Mouse (Mus musculus) liver, embryonic 13.5 days (tissue): Measurements from ENCODE around the gene Bckdha. TPM values are rescaled to one million over a fixed set of nuclear protein-coding genes. Genes with fewer than 3 reads are reported as not detected.

Source experiments
- ATAC-seq: fragments of 200-750 bp; cut with Nextera tagmentation; 2 replicates; pipeline ENCODE4 v1.8.0; 2017; ENCODE audit warnings: low read depth, mild to moderate bottlenecking, moderate number of reproducible peaks, moderate library complexity
- DNase-seq: peaks from one replicate; pipeline ENCODE4 v3.0.0; 2022
- H3K27ac ChIP-seq: fragments of 300-500 bp; sonication (generic); 2 replicates; pipeline ENCODE4 v1.5.1; 2015; ENCODE audit warnings: moderate library complexity, mild to moderate bottlenecking, inconsistent platforms
- H3K27me3 ChIP-seq: fragments of 300-500 bp; sonication (generic); 2 replicates; pipeline ENCODE4 v1.6.1; 2015; ENCODE audit warnings: mild to moderate bottlenecking, inconsistent platforms
- H3K36me3 ChIP-seq: fragments of 300-500 bp; sonication (generic); 2 replicates; pipeline ENCODE4 v1.6.1; 2015; ENCODE audit warnings: mild to moderate bottlenecking, inconsistent platforms
- H3K4me1 ChIP-seq: fragments of 300-500 bp; sonication (generic); replicated peaks from 2 replicates; pipeline ENCODE4 v1.6.1; 2015; ENCODE audit warnings: inconsistent platforms
- H3K4me2 ChIP-seq: fragments of 300-500 bp; sonication (generic); 2 replicates; pipeline ENCODE4 v1.6.1; 2015; ENCODE audit warnings: inconsistent platforms, mild to moderate bottlenecking, moderate library complexity
- H3K4me3 ChIP-seq: fragments of 300-500 bp; sonication (generic); replicated peaks from 2 replicates; pipeline ENCODE4 v1.5.1; 2015; ENCODE audit warnings: mild to moderate bottlenecking, inconsistent platforms
- H3K9ac ChIP-seq: fragments of 300-500 bp; sonication (generic); 2 replicates; pipeline ENCODE4 v1.6.1; 2015; ENCODE audit warnings: mild to moderate bottlenecking, inconsistent platforms
- H3K9me3 ChIP-seq: fragments of 300-500 bp; sonication (generic); replicated peaks from 2 replicates; pipeline ENCODE4 v1.6.1; 2016; ENCODE audit warnings: inconsistent platforms
- WGBS: fragments of 180-500 bp; shearing (Covaris S2); methylation state at CpG from one replicate; pipeline ENCODE4 v1.1.7; 2015; ENCODE audit not compliant: insufficient replicate concordance; 5-methylcytosine and 5-hydroxymethylcytosine counted together
- polyA plus RNA-seq: library from polyadenylated mRNA; unstranded; fragments of >200 nt; fragmentation: Nextera tagmentation; extraction: Ambion mirVana; gene quantifications from 2 replicates; pipeline ENCODE4 v1.2.1, GENCODE M21; 2015

The Bckdha gene
- polyA plus RNA-seq, 1 experiment from 2014 or later: 20.0 TPM

DNA sequence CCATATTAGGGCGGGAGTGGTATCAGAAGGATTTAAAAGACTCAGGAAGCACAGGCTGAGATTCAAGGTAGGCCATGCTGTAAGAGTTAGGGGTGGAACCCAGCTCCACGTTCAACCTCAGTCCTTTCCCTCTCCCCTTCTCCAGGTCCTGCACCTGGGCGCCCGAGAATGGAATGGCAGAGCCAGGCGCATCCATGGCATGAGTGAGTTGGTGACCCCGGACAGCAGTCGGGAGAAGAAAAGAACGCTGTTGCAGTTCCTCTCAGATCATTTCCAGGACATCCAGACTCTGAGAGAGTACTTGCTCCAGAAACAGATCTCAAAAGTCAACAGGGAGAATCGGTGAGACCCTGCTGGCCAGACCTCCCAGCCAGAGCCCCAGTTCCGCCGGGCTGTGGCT is 38.0 kb downstream of the Bckdha start:
- DNase-seq: no peak
- H3K4me1 ChIP-seq: peaks cover 23% of the 10 kb centered on the region
- no peak overlapping the region for H3K4me2 ChIP-seq
- peaks cover 16% of the 10 kb centered on the region; the same call in 1 of the 2 replicates for H3K36me3 ChIP-seq
- H3K9me3 ChIP-seq: no peaks in the 10 kb centered on the region
- H3K27me3 ChIP-seq: no peaks in the 10 kb centered on the region
- no peak overlapping the region for H3K4me3 ChIP-seq
- 76% methylated on average over 11 of the region's 11 CpGs for WGBS
- H3K9ac ChIP-seq: no peak overlapping the region
- H3K27ac ChIP-seq: no peak overlapping the region
- no peak for ATAC-seq

DNA sequence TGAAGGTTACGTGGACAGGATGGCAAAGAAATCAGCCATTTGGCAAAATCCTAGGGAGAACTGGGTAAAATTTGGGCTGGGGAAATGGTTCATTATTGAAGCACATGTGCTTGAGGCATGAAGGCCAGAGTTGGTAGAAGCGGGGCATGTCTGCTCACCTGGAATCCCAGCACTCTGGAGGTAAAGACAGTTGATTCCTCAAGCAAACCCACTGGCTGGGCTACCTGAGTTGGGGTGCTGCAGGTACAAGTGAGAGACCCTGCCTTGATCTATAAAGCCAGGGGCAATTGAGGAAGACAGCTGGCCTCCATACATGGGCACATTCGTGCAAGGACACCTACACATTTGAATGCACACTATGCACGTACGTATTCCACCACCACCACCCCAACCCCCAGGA is 38.7 kb downstream of the Bckdha start:
- no peak for ATAC-seq
- Histone ChIP-seq H3K4me3 (peak overlapping the region; percentile 67), H3K4me2 (peak overlapping the region; percentile 73), H3K27me3 (no peaks in the 10 kb centered on the region), H3K9ac (no peak overlapping the region; the same call in 1 of the 2 replicates), H3K27ac (no peak overlapping the region), H3K36me3 (peaks cover 16% of the 10 kb centered on the region; the same call in 1 of the 2 replicates), H3K9me3 (no peaks in the 10 kb centered on the region), H3K4me1 (peaks cover 24% of the 10 kb centered on the region)
- 80% methylated on average over 5 of the region's 5 CpGs for WGBS
- no peak for DNase-seq

DNA sequence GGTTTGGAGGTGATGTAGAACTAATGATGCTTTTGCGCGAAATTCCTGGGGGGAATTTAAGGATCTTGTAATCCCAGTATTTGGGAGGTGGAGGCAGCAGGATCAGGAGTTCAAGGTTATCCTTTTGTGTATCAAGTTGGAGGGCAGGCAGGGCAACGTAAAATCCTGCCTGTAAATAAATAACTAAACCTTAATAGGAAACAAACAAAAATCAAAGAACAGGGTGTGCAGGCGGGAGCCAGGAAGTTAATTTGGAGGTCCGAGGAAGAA is 39.1 kb downstream of the Bckdha start:
- Histone ChIP-seq H3K4me3 (peak overlapping the region; percentile 67), H3K9ac (peak overlapping the region; percentile 59), H3K27ac (no peak overlapping the region), H3K36me3 (peaks cover 14% of the 10 kb centered on the region; the same call in 1 of the 2 replicates), H3K9me3 (no peaks in the 10 kb centered on the region), H3K4me1 (peaks cover 24% of the 10 kb centered on the region), H3K4me2 (peak overlapping the region; percentile 73), H3K27me3 (no peaks in the 10 kb centered on the region)
- ATAC-seq (no peak), DNase-seq (no peak)
- WGBS: 19% methylated on average over 5 of the region's 5 CpGs

DNA sequence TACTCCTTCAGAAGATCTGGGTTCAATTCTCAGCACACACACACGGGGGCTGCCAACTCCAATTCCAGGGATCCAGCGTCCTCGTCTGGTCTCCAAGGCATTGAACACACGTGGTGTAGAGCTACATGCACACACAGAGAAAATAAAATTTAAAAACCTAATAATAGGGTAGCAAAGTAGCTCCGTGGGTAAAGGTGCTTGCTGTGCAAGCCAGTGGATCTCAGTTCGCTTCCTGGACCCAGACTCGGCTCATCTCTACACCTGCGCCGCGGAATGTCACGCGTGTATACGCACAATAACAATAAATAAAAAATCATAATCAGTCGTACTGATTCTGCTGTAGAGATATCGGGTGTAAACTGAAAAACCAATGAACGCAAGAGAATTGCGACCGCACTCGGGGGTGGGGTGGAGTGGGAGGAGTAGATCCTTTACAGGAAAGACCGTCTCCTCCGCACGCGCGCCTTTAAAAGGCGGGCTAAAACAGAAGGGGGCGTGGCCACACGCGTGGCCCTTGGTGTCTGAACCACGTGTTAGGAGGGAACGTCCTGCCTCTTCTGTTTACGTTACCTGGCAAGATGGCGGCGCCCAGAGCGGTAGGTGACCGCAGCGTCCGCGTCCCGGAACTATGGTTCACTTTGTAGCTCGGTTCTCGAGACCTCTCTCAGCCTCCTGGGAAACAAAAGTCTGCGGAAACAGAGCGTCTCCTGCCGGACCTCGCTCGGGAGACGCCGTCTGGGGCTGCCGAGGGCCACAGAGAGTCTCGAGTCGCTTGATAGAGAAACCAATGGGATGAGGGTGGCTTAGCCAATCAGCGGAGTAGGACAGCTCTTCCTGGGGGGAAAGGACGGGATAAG is 39.7 kb downstream of the Bckdha start, which contains the start of gene Dmac2:
TSS of gene Dmac2 (plus strand) at position 550 of the 857 bp plus-strand sequence.
- Histone ChIP-seq H3K27ac (no peak within 1 kb of the TSS), H3K4me3 (peak within 1 kb of the TSS; percentile 67), H3K36me3 (peaks cover 13% of the 10 kb centered on the region; the same call in 1 of the 2 replicates), H3K4me2 (peak within 1 kb of the TSS; percentile 73), H3K9ac (peak within 1 kb of the TSS; percentile 59), H3K27me3 (no peaks in the 10 kb centered on the region), H3K9me3 (no peaks in the 10 kb centered on the region), H3K4me1 (peaks cover 24% of the 10 kb centered on the region)
- ATAC-seq (peak; percentile 90), DNase-seq (peak; percentile 87)
- WGBS: 1% methylated on average over 53 of the region's 53 CpGs

DNA sequence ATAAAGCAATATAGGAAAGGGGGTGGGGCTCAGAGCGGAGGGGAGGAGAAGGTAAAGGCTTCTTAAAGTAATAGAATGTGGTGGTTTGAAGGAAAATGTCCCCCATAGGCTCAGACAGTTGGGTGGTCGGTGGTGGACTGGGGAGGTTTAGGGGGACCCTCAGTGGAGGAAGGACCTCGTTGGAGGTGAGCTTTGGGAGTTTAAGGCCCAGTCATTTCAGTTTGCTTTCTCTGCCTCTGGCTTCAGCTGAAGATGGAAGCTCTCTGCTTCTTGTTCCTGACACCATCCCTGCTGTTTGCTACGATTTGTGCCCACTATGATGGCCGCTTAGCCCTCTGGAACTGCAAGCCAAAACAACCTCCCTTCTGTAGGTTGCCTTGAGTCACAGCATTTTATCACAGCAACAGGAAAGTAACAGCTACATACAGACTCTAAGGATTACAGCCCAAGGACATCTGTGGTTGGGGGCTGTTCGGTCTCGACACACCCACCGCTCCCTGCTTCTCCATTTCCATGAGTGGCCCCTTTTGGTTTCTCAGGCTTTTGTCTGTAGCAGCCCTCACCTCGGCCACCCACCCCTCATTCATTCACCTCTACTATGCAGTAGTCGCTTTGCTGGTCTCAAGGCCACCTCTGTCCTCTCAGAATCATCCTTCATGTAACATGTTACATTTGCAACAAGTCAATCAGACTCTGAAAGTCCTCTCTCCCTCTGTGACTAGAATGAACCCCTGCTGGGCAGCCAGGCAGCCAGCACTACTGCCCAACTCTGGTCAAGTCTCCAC is 41.2 kb downstream of the Bckdha start:
- Histone ChIP-seq H3K4me3 (no peak overlapping the region), H3K4me1 (peaks cover 24% of the 10 kb centered on the region), H3K27me3 (no peaks in the 10 kb centered on the region), H3K9ac (no peak overlapping the region), H3K36me3 (peaks cover 9% of the 10 kb centered on the region; the same call in 1 of the 2 replicates), H3K9me3 (no peaks in the 10 kb centered on the region), H3K27ac (no peak overlapping the region), H3K4me2 (no peak overlapping the region)
- no peak for ATAC-seq
- WGBS: 69% methylated on average over 10 of the region's 10 CpGs
- DNase-seq: no peak

DNA sequence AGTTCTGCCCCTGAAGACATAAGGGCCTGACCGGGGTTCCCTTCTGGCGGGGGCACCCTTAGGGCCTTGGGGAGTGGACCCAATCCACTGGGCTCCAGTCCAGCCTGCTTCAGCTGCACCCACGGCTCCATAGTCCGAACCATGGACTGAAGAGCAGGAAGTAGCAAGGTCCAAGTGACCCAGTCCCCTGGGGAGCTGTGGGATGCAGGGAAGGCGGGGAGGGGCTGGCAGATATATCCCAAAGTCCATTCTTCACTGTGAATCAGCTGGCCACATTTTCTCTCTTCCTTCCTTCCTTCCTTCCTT is 43.1 kb downstream of the Bckdha start, which contains the start of gene Erich4:
TSS of gene Erich4 (minus strand) at position 187 of the 306 bp plus-strand sequence.
- no peak within 1 kb of the TSS for H3K9ac ChIP-seq

DNA sequence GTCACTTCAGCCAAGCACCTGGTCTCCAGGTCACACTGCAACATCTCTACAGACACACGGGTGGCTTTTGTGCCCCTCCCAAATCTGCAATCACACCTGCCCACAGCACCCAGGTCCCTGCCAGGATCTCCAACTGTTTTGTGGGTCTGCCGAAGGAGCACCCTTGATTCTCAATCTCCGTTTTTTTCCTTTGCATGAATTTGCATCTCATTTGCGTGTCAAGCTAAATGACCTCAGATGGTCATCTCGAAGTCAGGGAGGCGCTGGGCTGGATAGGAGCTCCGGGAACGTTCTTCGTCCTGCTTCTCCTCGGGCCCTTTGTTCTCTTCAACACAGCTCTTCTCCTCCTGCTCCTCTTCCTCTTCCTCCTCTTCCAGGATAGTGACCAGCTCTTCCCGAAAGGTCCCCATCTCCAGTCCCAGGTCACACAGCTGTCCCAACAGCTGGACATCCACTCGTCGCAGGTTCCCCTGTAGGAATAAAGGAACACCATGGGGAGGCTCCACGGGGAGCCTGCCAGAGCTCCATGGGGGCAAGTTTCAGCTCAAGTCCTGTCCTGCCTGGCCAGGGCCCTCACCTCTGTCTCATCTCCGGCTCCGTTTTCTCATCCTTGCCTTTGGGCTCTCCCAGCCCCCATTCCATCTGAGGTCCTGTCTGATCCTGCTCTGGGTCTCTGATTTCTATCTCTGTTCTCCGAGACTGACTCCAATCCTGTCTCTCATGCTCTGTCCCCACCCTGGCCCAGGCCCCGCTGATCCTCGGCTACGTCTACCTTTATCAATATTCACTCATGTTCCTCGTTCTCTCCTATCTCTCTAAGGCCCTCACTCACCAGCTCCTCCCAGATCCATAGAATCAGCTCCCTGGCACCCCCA is 43.7 kb downstream of the Bckdha start:
- 52% methylated on average over 21 of the region's 21 CpGs for WGBS
- no peak for ATAC-seq

More for the DNA sequence above, 43.1 kb downstream of the Bckdha start, which contains the start of gene Erich4:
- Histone ChIP-seq H3K36me3 (no peaks in the 10 kb centered on the region), H3K27ac (no peak within 1 kb of the TSS), H3K27me3 (no peaks in the 10 kb centered on the region), H3K4me3 (no peak within 1 kb of the TSS), H3K4me2 (no peak within 1 kb of the TSS), H3K9me3 (no peaks in the 10 kb centered on the region), H3K4me1 (peaks cover 24% of the 10 kb centered on the region)
- WGBS: 62% methylated on average over 5 of the region's 5 CpGs
- DNase-seq: no peak
- ATAC-seq: no peak

DNA sequence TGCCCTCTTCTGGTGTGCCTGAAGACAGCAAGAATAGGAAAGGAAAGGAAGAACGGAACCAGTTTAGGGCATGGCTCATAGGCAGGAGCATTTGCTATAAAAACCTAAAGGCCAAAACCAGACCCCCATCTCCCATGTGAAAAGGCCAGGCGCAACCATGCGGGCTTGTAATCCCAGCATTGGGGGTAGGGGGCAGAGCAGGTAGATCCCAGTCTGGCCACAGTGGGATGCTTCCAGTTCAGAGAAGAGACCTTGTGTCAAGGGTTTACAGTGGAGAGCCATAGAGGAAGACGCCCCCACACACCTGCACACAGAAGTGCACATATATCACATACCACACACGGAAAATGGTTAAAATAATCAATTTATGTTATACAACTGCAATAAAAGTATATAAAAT is 44.7 kb downstream of the Bckdha start:
- 75% methylated on average over 5 of the region's 5 CpGs for WGBS
- no peak for DNase-seq

More for the DNA sequence above, 43.7 kb downstream of the Bckdha start:
- Histone ChIP-seq H3K4me1 (peaks cover 22% of the 10 kb centered on the region), H3K4me3 (no peak overlapping the region), H3K27me3 (no peaks in the 10 kb centered on the region), H3K9ac (no peak overlapping the region), H3K36me3 (no peaks in the 10 kb centered on the region), H3K4me2 (no peak overlapping the region), H3K9me3 (no peaks in the 10 kb centered on the region), H3K27ac (no peak overlapping the region)
- DNase-seq: no peak

DNA sequence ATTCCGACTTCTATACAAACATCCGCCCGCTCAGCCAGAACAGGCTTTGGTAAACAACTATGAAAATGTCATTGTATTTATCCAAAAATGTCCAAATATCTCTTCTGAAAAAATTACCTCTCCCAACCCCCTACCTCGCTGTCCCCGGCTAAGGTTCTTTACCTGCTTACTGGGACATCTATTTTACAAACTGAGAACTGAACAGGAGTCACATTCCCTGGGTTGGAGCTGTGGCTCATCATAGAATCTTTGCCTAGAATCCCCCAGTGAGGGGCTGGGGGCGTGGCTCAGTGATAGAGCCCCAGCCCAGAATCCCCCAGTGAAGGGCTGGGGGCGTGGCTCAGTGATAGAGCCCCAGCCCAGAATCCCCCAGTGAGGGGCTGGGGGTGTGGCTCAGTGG is 47.3 kb downstream of the Bckdha start:
- H3K27ac ChIP-seq: no peak overlapping the region
- no peak for ATAC-seq
- H3K4me2 ChIP-seq: no peak overlapping the region
- no peak overlapping the region for H3K9ac ChIP-seq
- peaks cover 22% of the 10 kb centered on the region for H3K4me1 ChIP-seq
- H3K4me3 ChIP-seq: no peak overlapping the region
- no peaks in the 10 kb centered on the region for H3K9me3 ChIP-seq
- WGBS: 50% methylated on average over 7 of the region's 7 CpGs
- no peaks in the 10 kb centered on the region for H3K27me3 ChIP-seq
- DNase-seq: no peak
- no peaks in the 10 kb centered on the region for H3K36me3 ChIP-seq

More for the DNA sequence above, 44.7 kb downstream of the Bckdha start:
- Histone ChIP-seq H3K27ac (no peak overlapping the region), H3K36me3 (no peaks in the 10 kb centered on the region), H3K27me3 (no peaks in the 10 kb centered on the region), H3K9ac (no peak overlapping the region), H3K4me1 (peaks cover 19% of the 10 kb centered on the region), H3K9me3 (no peaks in the 10 kb centered on the region), H3K4me2 (no peak overlapping the region), H3K4me3 (no peak overlapping the region)
- ATAC-seq: no peak

DNA sequence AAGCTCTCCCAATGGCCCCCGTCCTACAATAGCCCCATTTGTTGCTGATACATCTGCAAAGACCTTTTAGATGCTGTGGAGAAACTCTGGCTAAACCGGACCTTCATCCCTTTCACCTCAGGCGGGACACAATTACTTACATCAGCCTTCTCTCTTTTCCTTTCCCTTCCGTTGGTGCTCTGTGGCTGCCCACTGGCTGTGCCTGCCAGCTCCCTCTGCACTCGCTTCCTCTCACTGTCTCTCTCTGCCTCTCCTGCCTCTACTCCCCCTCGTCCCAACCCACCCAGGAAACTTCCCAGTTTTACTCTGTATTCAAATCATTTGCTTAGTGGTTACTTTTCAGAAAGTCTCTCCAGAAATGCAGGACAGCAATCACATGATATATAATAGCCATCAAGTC is 48.7 kb downstream of the Bckdha start:
- Histone ChIP-seq H3K27ac (no peak overlapping the region), H3K4me2 (no peak overlapping the region), H3K27me3 (no peaks in the 10 kb centered on the region), H3K9me3 (no peaks in the 10 kb centered on the region), H3K4me3 (no peak overlapping the region), H3K9ac (no peak overlapping the region), H3K4me1 (peaks cover 14% of the 10 kb centered on the region), H3K36me3 (no peaks in the 10 kb centered on the region)
- DNase-seq (no peak), ATAC-seq (no peak)
- WGBS: 26% methylated on average over 6 of the region's 6 CpGs

DNA sequence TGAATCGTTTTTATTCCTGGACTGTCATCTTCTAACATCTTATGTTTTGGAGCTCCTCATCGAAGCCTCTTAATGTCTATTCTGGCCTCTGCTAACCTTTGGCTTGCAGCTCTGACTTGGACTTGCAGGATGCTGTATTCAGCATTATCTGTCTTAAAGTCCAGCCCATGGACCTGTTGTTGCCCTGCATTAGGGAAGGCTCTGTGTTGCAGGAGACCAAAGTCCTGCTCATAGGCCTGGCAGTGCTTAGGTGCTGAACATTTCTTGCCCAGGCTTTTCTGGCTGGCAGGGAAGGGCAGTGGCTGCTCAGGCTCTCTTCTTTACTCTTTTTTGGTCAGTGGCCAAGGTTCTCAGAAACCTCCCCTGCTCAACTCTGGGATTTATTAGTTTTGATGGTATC is 51.6 kb downstream of the Bckdha start:
- 49% methylated on average over 2 of the region's 2 CpGs for WGBS
- no peaks in the 10 kb centered on the region for H3K9me3 ChIP-seq
- no peaks in the 10 kb centered on the region for H3K36me3 ChIP-seq
- no peak overlapping the region for H3K4me2 ChIP-seq
- DNase-seq (no peak), ATAC-seq (no peak)
- H3K4me3 ChIP-seq: no peak overlapping the region
- peaks cover 14% of the 10 kb centered on the region for H3K4me1 ChIP-seq
- no peaks in the 10 kb centered on the region for H3K27me3 ChIP-seq
- H3K9ac ChIP-seq: no peak overlapping the region
- no peak overlapping the region for H3K27ac ChIP-seq
